Mouse (Mus musculus): ENCODE measurements around the gene Epha4.

The Epha4 gene

GRCm38 (mm10) chr1:77473446-77474376 lies 41.2 kb downstream of the Epha4 start:
- no peak for DNase-seq

GRCm38 (mm10) chr1:77472566-77472965 lies 42.3 kb downstream of the Epha4 start:
- no peak for DNase-seq

DNA sequence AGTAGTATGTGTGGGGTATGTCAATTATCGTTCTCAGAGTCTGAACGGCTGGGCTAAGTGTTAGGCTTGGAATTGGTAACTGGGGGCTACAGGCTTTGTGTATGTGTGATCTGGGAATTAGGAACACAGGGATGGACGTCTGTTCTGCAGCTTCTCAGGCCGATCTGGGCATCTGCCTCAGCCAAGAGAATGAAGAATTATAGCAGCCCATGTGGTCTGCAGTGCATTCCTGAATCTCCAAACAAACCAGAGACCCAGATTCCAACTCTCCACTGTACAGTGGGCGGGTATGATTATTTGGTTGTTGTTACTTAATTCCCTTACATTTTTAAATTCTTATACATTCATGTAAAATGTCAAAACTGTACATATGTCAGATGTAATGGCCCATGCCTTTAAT lies 43.4 kb downstream of the Epha4 start:
- DNase-seq = no peak

GRCm38 (mm10) chr1:77471037-77471436 lies 43.9 kb downstream of the Epha4 start:
- DNase-seq = no peak

DNA sequence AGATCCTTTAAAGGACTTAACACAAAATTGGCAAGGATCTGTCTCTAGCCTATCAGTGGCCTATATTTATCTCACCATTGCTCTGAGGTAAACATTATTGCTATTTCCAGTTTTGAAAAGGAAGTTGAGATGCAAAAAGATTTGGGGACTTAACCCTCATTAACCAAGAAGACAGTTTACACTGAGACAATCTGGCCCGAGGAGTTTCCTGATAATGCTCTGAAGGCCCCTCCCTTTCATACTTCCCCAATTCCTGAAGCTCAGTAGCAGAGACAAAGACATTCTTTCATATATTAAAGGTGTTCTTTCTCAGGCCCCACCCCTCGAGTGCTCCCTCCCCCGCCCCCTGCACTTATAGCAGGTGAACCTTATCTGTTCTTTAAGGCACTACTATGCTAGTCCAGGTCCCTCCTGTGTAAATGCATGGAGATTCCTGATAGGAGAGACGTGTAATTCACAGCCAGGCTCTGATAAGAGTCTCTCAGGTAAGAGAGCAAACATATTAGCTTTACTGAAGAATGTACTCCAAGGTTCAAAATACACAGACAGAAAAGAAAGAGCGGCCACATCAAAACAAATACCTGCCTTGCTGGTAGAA lies 46.1 kb downstream of the Epha4 start:
- DNase-seq = no peak

DNA sequence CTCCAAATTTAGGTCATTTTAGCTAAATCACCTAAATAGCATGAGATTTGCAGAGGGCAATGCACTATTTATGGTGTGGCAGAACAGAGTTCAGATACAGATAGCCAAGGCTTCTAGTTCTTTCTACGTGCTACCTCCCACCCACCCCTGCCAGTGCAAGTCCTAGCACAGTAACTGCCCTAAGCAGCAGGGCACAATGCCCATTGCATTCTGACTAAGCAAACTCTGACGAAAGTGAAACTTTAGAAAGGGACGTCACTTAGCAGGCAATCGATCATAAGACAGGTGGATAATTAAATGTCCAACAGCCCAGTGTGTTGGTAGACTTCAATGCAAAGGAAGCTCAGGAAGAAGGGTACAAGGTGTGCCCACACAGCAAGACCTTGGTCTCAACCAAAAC lies 49.4 kb downstream of the Epha4 start:
- DNase-seq = no peak

GRCm38 (mm10) chr1:77464108-77464507 lies 50.8 kb downstream of the Epha4 start:
- no peak for DNase-seq

GRCm38 (mm10) chr1:77461877-77462615 lies 52.8 kb downstream of the Epha4 start:
- peak; percentile 29 for DNase-seq

- DNase-seq = no peak
Measured at GRCm38 (mm10) chr1:77460831-77461629, 53.9 kb downstream of the Epha4 start.

DNA sequence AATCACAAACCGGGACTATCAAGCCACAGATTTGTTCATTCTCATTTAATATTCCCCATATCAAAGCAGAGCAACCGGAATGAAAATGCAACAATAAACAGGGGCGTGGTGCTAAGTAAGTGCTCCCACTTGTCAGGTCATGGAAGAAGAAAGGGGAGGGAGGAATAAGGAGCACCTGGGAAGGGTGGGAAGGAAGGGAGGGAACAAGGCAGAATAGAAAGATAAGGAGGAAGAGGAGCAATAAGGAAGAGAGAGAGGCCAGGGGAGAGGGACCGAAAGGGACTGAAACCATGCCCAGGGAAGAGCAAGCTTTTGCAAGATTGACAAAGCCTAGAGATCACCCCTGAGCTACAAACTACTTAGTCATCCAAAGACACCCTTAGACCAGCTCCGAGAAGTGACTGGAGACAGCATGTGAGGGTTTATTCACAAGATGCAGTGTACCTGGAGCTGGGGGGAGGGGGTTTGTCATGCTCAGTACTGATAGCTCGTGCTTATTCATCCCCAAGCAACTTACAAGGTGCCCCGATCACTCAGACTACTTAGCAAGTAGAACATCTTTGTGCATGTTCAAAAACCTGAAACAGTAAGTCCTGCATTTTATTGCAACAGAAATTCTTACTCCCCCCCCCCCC lies 56.0 kb downstream of the Epha4 start:
- no peak for DNase-seq

- DNase-seq = no peak
Measured at GRCm38 (mm10) chr1:77457446-77457800, 57.5 kb downstream of the Epha4 start.

DNA sequence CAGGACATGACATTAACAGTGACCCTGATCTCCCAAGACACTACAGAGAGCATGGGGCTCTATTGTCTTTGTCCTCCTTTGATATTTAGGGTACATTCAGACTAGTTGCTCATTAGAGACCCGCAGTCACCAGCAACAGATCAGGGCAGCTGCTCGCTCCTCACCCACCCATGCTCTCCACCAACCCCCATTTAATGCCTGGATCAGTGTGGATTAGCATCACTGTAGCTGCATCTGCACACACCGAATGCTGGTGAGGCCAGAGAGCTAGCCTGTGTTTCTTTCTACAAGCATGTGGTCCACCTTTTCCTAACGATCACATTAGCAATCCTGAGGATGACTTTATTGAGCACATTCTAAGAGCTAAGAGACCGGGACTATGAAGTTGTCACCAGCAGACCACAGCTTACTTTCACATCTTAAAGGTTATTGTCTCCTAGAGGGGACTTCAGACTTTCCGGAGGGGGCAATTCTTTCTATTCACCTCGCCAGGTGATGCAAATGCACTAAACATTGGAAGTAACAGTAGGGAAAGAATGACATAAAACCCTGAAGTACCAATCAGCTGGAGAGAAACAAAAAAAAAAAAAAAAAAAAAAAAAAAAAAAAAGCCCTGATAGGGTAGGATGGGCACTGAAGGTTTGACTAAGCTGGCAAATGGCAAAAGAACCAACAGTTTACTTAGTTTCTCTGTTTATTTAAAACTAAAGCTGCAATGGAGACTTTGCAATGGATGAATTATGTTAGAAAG lies 58.0 kb downstream of the Epha4 start:
- DNase-seq = no peak

DNA sequence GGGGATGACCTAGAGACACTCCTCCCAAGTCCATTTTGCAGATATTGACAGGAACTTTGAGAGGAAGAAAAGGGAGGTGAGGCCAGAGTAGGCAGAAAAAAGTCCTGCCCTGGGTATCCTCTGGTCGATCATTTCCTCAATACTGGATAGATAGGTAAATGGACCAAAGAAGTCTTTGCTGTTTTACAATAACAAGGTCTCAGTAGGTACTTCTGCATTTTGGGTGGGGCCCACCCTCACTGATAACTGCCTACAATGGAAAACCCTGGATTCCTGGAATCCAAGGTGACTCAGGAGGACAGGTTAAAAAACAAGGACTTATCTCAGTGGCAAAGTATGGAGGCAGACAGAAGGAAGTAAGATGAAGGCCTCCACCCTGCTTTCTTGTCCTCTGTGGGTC lies 61.1 kb downstream of the Epha4 start:
- DNase-seq = no peak

DNA sequence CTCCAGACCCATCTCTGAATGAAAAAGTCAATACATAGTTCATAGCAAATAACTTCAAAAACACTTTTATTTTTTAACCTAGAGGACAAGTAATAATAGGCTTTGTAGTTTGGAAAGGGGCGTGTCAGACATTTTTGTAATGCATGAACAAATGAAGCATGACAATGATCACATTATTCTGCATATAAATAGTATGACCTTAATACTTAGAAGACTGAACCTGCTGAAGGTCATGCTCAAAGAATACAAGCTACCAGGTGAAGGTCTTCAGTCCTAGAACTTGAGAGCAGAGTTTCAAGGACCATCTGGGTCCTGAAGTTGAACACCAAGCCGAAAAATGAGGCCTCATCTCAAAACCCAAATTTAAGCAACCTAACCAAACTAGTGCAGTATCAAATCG lies 62.2 kb downstream of the Epha4 start:
- no peak for DNase-seq

DNA sequence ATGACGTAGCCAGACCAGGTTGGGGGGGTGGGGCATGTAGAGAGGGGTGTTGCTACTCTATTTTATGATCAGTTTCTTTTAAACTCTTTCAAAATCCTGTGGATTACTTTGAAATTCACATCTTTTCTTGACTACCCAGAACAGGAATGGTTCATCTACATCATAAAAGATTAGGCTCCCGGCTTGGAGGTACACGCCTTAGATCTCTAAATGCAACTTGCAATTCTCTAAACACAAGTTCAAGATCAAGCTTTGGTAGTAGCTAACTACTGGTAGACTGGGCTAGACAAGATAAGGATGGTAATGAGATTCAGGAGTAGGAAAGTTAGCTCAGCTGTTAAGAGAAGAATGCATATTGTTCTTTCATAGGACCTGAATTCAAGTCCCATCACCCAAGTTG lies 63.3 kb downstream of the Epha4 start:
- no peak for DNase-seq

DNA sequence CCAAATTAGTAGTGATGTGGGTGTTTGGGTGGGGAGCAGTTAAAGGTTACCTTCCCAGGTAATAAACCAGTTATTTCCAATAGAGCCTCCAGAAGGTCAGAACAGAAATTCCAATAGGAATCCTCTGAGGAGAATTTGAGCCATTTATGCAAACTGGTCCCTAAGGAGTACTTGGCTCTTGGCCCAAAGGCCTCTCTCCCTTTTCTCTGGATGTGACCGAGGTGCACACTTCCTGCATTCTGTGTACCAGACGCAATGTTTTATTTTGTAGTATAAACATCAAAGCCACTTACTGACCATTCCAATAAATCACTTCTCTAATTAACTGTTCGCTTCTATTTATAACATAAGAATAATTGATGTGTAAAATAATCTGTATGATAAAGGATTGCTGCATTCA lies 64.7 kb downstream of the Epha4 start:
- no peak for DNase-seq

DNA sequence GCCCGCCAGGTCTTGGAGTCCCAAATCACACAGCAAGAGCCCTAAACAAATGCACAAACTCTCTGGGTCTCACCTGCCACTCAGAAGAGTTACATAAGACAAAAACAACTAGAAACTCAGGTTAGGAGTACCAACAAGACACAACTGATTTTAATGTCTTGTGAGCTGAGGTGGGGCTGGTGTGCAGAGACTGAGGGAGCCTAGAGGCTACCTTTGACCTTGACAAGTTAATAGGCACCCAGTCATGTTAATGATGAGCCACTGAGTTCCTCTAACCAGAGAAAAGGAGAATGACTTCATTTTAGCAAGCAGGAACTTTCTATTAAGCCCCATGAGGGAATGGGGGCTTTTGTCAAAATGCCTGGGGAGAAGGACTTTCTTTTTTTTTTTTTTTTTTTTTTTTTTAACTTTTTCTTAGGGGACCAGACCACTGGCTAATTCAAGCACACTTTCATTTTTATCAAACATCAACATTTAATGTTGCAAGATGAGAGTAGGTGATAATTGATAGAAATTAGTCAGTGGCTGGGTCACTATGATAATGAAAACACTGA lies 67.8 kb downstream of the Epha4 start:
- DNase-seq = no peak

- no peak for DNase-seq
Measured at GRCm38 (mm10) chr1:77446438-77446837, 68.5 kb downstream of the Epha4 start.

DNA sequence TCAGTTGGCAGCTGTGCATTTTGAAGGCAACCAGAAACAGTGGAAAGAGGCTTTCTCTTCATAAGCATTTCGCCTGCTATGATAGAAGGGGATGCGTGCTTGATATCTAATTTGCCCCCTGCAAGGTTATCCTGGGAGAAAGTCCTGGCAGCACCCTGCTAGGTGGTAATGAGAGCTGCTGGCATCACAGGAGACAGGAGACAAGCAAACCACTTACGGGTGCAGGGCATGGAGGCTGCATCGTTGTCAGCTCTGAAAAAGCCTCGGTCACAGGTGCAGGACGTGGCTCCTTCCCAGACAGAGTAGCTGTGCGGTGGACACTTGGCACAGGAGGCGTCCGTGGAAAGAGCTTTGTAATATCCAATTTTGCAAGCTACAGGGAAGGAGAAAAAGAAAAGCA lies 70.2 kb downstream of the Epha4 start:
- no peak for DNase-seq

DNA sequence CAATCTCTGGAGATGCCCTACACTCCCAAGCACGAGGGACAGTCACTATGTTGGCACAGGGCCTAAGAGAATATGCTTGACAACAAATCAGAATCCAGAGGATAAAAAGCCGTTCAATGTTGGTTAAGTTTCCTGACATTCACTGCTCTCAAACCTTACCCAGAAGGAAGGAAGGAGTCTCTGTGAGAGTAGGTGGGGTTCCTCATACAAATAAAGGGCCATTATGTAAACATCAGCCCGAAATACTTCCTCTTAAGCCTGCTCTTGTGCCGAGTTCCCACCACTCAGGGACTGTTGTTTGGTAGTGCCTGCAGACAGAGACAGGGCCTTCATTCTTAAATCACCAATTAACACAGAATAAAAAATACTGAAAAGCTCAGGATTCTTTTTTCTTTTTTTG lies 72.9 kb downstream of the Epha4 start:
- DNase-seq = peak; percentile 12

GRCm38 (mm10) chr1:77441401-77441800 lies 73.5 kb downstream of the Epha4 start:
- DNase-seq = no peak
